Mouse (Mus musculus) midbrain, embryonic 12.5 days (tissue): ENCODE measurements around the gene Mapk10. TPM values are rescaled to one million over a fixed set of nuclear protein-coding genes. Genes with fewer than 3 reads are reported as not detected.

ENCODE experiments used
- ATAC-seq: fragments of 200-750 bp; cut with Nextera tagmentation; 2 replicates; pipeline ENCODE4 v1.8.0; 2017; ENCODE audit warnings: low read depth, moderate TSS enrichment, moderate library complexity; ENCODE audit not compliant: low FRiP score
- H3K27ac ChIP-seq: fragments of 300-500 bp; sonication (generic); replicated peaks from 2 replicates; pipeline ENCODE4 v1.5.1; 2016; ENCODE audit warnings: mild to moderate bottlenecking
- H3K27me3 ChIP-seq: fragments of 300-500 bp; sonication (generic); 2 replicates; pipeline ENCODE4 v1.6.1; 2016; ENCODE audit warnings: mild to moderate bottlenecking
- H3K36me3 ChIP-seq: fragments of 300-500 bp; sonication (generic); 2 replicates; pipeline ENCODE4 v1.6.1; 2016
- H3K4me1 ChIP-seq: fragments of 300-500 bp; sonication (generic); 2 replicates; pipeline ENCODE4 v1.6.1; 2016
- H3K4me2 ChIP-seq: fragments of 300-500 bp; sonication (generic); replicated peaks from 2 replicates; pipeline ENCODE4 v1.6.1; 2016; ENCODE audit warnings: mild to moderate bottlenecking, moderate library complexity
- H3K4me3 ChIP-seq: fragments of 300-500 bp; sonication (generic); 2 replicates; pipeline ENCODE4 v1.5.1; 2016; ENCODE audit warnings: mild to moderate bottlenecking
- H3K9ac ChIP-seq: fragments of 300-500 bp; sonication (generic); replicated peaks from 2 replicates; pipeline ENCODE4 v1.6.1; 2016; ENCODE audit warnings: mild to moderate bottlenecking, moderate library complexity
- H3K9me3 ChIP-seq: fragments of 300-500 bp; sonication (generic); 2 replicates; pipeline ENCODE4 v1.6.1; 2016; ENCODE audit warnings: mild to moderate bottlenecking
- WGBS: fragments of 180-500 bp; shearing (Covaris S2); methylation state at CpG from one replicate; pipeline ENCODE4 v1.1.7; 2016; 5-methylcytosine and 5-hydroxymethylcytosine counted together
- polyA plus RNA-seq: library from polyadenylated mRNA; unstranded; fragments of >200 nt; fragmentation: Nextera tagmentation; extraction: Ambion mirVana; gene quantifications from 2 replicates; pipeline ENCODE4 v1.2.1, GENCODE M21; 2016

The Mapk10 gene
- polyA plus RNA-seq, 1 experiment from 2014 or later: 70.1 TPM

- Histone ChIP-seq H3K27ac (peak overlapping the region; percentile 89), H3K27me3 (no peaks in the 10 kb centered on the region), H3K9ac (no peak overlapping the region), H3K4me3 (no peak overlapping the region), H3K9me3 (no peaks in the 10 kb centered on the region), H3K36me3 (no peaks in the 10 kb centered on the region), H3K4me1 (peaks cover 28% of the 10 kb centered on the region), H3K4me2 (peak overlapping the region; percentile 32)
- ATAC-seq: no peak
- WGBS: 12% methylated on average over 3 of the region's 3 CpGs
Measured at GRCm38 (mm10) chr5:103161574-103161973, 49.6 kb downstream of the Mapk10 start.

GRCm38 (mm10) chr5:103161196-103161540 lies 50.0 kb downstream of the Mapk10 start:
- peak overlapping the region; percentile 89 for H3K27ac ChIP-seq
- H3K4me1 ChIP-seq: peaks cover 28% of the 10 kb centered on the region
- no peak overlapping the region for H3K9ac ChIP-seq
- no peaks in the 10 kb centered on the region for H3K9me3 ChIP-seq
- 11% methylated on average over 1 of the region's 1 CpGs for WGBS
- H3K36me3 ChIP-seq: no peaks in the 10 kb centered on the region
- peak; percentile 86 for ATAC-seq
- peak overlapping the region; percentile 32 for H3K4me2 ChIP-seq
- H3K27me3 ChIP-seq: no peaks in the 10 kb centered on the region
- no peak overlapping the region for H3K4me3 ChIP-seq

GRCm38 (mm10) chr5:103160314-103161195 lies 50.6 kb downstream of the Mapk10 start:
- Histone ChIP-seq H3K9ac (no peak overlapping the region), H3K4me1 (peaks cover 28% of the 10 kb centered on the region), H3K27ac (peak overlapping the region; percentile 89), H3K9me3 (no peaks in the 10 kb centered on the region), H3K27me3 (no peaks in the 10 kb centered on the region), H3K4me2 (peak overlapping the region; percentile 32), H3K36me3 (no peaks in the 10 kb centered on the region), H3K4me3 (no peak overlapping the region)
- peak; percentile 92 for ATAC-seq
- WGBS: 35% methylated on average over 8 of the region's 8 CpGs

GRCm38 (mm10) chr5:103140935-103141334 lies 70.2 kb downstream of the Mapk10 start:
- no peak for ATAC-seq
- 71% methylated on average over 5 of the region's 5 CpGs for WGBS
- 0 out of 2 replicates have a peak, but pooled peaks cover 2% of the 10 kb centered on the region for H3K4me1 ChIP-seq

GRCm38 (mm10) chr5:103134839-103135238 lies 76.3 kb downstream of the Mapk10 start:
- no peak overlapping the region for H3K27ac ChIP-seq
- H3K4me3 ChIP-seq: no peak overlapping the region
- H3K9me3 ChIP-seq: no peaks in the 10 kb centered on the region
- H3K9ac ChIP-seq: no peak overlapping the region
- no peaks in the 10 kb centered on the region for H3K36me3 ChIP-seq
- H3K27me3 ChIP-seq: no peaks in the 10 kb centered on the region
- H3K4me2 ChIP-seq: no peak overlapping the region
- no peaks in the 10 kb centered on the region for H3K4me1 ChIP-seq
- 88% methylated on average over 9 of the region's 9 CpGs for WGBS
- ATAC-seq: no peak

More at GRCm38 (mm10) chr5:103140935-103141334, 70.2 kb downstream of the Mapk10 start:
- no peak overlapping the region for H3K27ac ChIP-seq
- H3K9me3 ChIP-seq: no peaks in the 10 kb centered on the region
- no peaks in the 10 kb centered on the region for H3K27me3 ChIP-seq
- no peaks in the 10 kb centered on the region for H3K36me3 ChIP-seq
- no peak overlapping the region for H3K4me3 ChIP-seq
- no peak overlapping the region for H3K4me2 ChIP-seq
- no peak overlapping the region for H3K9ac ChIP-seq

GRCm38 (mm10) chr5:103133626-103134025 lies 77.5 kb downstream of the Mapk10 start:
- 83% methylated on average over 9 of the region's 9 CpGs for WGBS

GRCm38 (mm10) chr5:103132814-103133213 lies 78.3 kb downstream of the Mapk10 start:
- H3K9me3 ChIP-seq: no peaks in the 10 kb centered on the region
- no peak for ATAC-seq
- H3K4me2 ChIP-seq: no peak overlapping the region
- WGBS: 77% methylated on average over 6 of the region's 6 CpGs
- no peak overlapping the region for H3K4me3 ChIP-seq
- no peak overlapping the region for H3K27ac ChIP-seq
- H3K27me3 ChIP-seq: no peaks in the 10 kb centered on the region
- H3K36me3 ChIP-seq: no peaks in the 10 kb centered on the region
- H3K4me1 ChIP-seq: no peaks in the 10 kb centered on the region
- no peak overlapping the region for H3K9ac ChIP-seq

More at GRCm38 (mm10) chr5:103133626-103134025, 77.5 kb downstream of the Mapk10 start:
- Histone ChIP-seq H3K4me1 (no peaks in the 10 kb centered on the region), H3K9me3 (no peaks in the 10 kb centered on the region), H3K4me2 (no peak overlapping the region), H3K27me3 (no peaks in the 10 kb centered on the region), H3K36me3 (no peaks in the 10 kb centered on the region), H3K9ac (no peak overlapping the region), H3K27ac (no peak overlapping the region), H3K4me3 (no peak overlapping the region)
- no peak; the same call in 1 of the 2 replicates for ATAC-seq

GRCm38 (mm10) chr5:103119618-103120017 lies 91.5 kb downstream of the Mapk10 start:
- no peak for ATAC-seq
- Histone ChIP-seq H3K4me2 (no peak overlapping the region), H3K9ac (no peak overlapping the region), H3K4me3 (no peak overlapping the region), H3K9me3 (no peaks in the 10 kb centered on the region), H3K4me1 (no peaks in the 10 kb centered on the region), H3K27me3 (no peaks in the 10 kb centered on the region), H3K36me3 (no peaks in the 10 kb centered on the region), H3K27ac (no peak overlapping the region)
- 92% methylated on average over 3 of the region's 3 CpGs for WGBS

GRCm38 (mm10) chr5:103115571-103115970 lies 95.6 kb downstream of the Mapk10 start:
- H3K27me3 ChIP-seq: no peaks in the 10 kb centered on the region
- H3K4me1 ChIP-seq: no peaks in the 10 kb centered on the region
- no peaks in the 10 kb centered on the region for H3K36me3 ChIP-seq
- H3K27ac ChIP-seq: no peak overlapping the region
- no peak overlapping the region for H3K9ac ChIP-seq
- no peak overlapping the region for H3K4me2 ChIP-seq
- ATAC-seq: no peak
- WGBS: 90% methylated on average over 7 of the region's 7 CpGs
- no peak overlapping the region for H3K4me3 ChIP-seq
- H3K9me3 ChIP-seq: no peaks in the 10 kb centered on the region

GRCm38 (mm10) chr5:103112471-103112870 lies 98.7 kb downstream of the Mapk10 start:
- H3K9ac ChIP-seq: no peak overlapping the region
- H3K36me3 ChIP-seq: 0 out of 2 replicates have a peak, but pooled peaks cover 4% of the 10 kb centered on the region
- WGBS: 91% methylated on average over 7 of the region's 7 CpGs
- H3K4me2 ChIP-seq: no peak overlapping the region
- no peak overlapping the region for H3K4me3 ChIP-seq
- no peaks in the 10 kb centered on the region for H3K27me3 ChIP-seq
- H3K4me1 ChIP-seq: no peaks in the 10 kb centered on the region
- H3K9me3 ChIP-seq: no peaks in the 10 kb centered on the region
- H3K27ac ChIP-seq: no peak overlapping the region
- ATAC-seq: no peak

GRCm38 (mm10) chr5:103109409-103109808 lies 101.7 kb downstream of the Mapk10 start:
- Histone ChIP-seq H3K9me3 (no peaks in the 10 kb centered on the region), H3K27me3 (no peaks in the 10 kb centered on the region), H3K36me3 (0 out of 2 replicates have a peak, but pooled peaks cover 4% of the 10 kb centered on the region), H3K4me2 (no peak overlapping the region), H3K4me3 (no peak overlapping the region), H3K27ac (no peak overlapping the region), H3K9ac (no peak overlapping the region), H3K4me1 (no peaks in the 10 kb centered on the region)
- 81% methylated on average over 1 of the region's 1 CpGs for WGBS
- no peak for ATAC-seq
